Mouse (Mus musculus) adrenal gland, adult 18-20 months (tissue): ENCODE results near the gene Smarca4. TPM values are rescaled to one million over a fixed set of nuclear protein-coding genes. Genes with fewer than 3 reads are reported as not detected.
A peak's percentile ranks its signal among the peaks of the same experiment; 100 is the strongest.
"Not testable (repeated sequence)": the region's sequence is repeated elsewhere in the genome, so short reads cannot be mapped to it uniquely, and the experiment has no call there.

Experiments
- DNase-seq, 2 experiments: peaks; one replicate each; pipeline ENCODE4 v3.0.0; 2021 to 2022; ENCODE audit warnings: low spot score in 2 of 2
- total RNA-seq, 2 experiments: library from RNA; stranded (reverse); gene quantifications; 1 replicate in 1 of 2; 2 replicates in 1 of 2; pipeline ENCODE4 v1.2.3; 2021

Smarca4 gene
- total RNA-seq, 2 experiments from 2014 or later, result 63.3 to 81.0 TPM

DNA sequence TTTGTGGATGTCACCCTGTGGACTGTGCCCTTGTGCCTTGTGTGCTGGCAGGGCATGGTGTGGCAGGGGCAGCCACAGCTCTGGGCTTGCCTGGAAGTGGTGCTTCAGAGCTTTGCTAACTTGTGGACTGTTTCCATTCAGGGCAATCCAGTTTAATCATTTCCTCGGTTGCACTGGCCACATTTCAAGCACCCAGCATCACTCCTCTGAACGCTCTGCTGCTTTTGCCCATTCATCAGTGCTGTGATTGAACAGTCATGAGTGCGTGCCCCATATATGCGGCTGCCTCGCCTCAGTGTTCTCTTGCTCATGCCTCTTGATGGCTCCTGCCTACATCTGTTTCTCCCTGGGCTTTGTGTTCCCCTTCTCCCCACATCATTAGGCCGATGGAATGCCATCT lies 31.8 kb downstream of the Smarca4 start:
- no peak for DNase-seq

- DNase-seq, result no peak
These were observed 36.3 kb downstream of the Smarca4 start for GRCm38 (mm10) chr9:21652263-21652662.

GRCm38 (mm10) chr9:21653253-21653652 lies 37.3 kb downstream of the Smarca4 start:
- DNase-seq, result no peak

DNA sequence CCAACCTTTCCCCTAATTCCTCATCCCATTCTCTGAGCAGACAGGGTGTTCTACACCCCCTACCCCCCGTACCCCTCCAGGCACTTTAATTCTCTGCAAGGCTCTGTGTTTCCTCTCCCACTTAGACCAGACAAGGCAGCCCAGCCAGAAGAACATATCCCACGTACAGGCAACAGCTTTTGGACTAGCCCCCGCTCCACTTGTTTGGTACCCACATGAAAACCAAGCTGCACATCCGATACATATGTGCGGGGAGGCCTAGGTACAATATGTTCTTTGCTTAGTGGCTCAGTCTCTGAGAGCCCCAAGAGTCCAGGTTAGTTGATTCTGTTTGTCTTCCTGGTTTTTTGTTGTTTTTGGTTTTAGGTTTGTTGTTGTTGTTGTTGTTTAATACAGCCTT lies 46.1 kb downstream of the Smarca4 start:
- DNase-seq, result no peak

DNA sequence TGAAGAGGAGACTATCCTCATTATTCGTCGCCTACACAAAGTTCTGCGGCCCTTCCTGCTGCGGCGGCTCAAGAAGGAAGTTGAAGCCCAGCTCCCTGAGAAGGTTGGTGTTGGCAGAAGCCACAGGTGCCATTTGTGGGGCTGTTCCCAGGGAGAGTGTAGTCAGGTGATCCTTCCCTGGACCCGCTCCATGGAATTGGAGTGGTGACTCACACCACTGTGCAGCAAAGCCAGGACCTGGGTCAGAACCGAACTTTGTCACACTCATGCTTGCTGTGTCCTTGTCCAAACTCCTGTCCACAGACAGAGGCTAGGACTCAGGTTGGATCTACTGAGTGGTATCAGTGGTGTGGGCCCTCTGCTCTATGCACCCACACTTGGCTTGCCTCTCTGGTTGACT lies 53.0 kb downstream of the Smarca4 start:
- peak in 1 of 2 experiments; percentile 22 for DNase-seq

- DNase-seq, result no peak
These were observed 54.4 kb downstream of the Smarca4 start for GRCm38 (mm10) chr9:21670354-21670753.

DNA sequence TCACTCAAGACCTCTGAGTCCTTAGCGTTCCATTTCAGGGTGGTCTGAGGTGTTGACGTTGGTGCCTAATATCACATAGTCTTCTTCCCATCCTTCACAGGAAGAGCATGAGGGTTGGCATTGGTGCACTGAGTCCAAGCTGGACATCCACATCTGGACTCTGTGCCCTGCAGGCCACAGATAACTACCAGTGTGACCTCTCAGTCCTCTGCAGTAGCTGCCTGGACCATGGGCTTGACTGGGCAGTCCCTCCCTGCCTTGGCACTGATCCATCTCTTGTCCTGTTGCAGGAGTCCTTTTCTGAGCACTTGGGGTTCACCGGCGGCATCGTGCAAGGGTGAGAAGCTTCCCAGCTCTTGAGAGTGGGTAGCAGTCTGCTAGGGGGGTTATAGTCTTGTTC lies 55.8 kb downstream of the Smarca4 start:
- DNase-seq, result no peak

- no peak for DNase-seq
These were observed 61.7 kb downstream of the Smarca4 start for GRCm38 (mm10) chr9:21677706-21678105.

DNA sequence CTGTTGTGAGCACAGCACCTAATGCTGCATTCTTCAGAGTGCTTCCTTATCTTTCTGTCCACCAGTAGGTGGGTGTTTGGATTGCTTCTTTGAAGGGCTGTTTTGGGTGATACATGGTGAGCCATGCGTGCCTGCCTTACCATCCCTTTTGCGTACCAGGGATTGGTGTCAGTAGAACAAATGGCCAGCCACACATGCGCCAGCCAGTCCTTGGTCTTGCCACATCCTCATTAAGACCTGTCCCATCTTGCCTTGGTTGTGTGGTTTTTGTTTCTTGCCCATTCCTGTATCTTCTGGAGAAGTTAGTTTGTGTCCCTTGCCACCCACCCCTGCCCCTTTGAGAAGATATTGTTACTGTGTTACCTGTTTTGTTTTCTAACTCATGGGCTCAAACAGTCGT lies 64.5 kb downstream of the Smarca4 start:
- no peak for DNase-seq

GRCm38 (mm10) chr9:21682827-21683226 lies 66.9 kb downstream of the Smarca4 start:
- DNase-seq, result no peak

DNA sequence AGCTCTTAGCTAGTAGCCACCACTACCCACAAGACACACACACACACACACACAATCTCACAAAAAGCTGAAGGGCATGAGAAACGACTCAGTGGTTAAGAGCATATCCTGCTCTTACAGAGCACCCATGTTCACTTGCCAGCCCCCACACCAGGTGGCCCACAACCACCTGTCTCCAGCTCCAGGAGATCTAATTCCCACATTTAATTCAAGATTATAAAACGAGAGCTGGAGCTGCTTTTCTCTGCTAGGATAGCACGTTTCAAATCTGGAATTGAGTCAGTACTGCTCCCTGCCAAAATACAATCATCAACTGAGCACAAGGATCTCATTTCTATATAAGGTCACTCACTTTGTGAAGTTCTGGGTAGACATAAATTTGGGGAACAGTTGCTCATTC lies 67.9 kb downstream of the Smarca4 start:
- no peak for DNase-seq

DNA sequence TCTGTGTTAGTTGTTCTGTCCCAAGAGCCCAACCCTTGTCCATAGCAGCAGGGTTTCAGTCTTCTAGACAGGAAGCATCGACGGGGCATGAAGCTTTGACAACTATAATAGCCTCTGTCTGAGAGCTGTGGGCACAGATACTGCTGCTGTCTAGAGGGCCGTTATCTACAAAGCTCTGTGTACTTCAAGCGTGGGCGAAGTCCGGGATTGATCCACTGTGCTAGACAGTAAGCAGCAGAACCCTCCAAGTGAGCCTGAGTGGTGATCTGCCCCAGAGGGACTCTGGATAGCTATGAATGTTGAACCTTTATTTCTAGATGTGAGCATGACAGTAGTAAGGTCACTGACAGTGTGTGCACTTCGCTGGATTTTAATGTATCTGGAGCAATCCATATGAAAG lies 72.6 kb downstream of the Smarca4 start:
- no peak for DNase-seq

DNA sequence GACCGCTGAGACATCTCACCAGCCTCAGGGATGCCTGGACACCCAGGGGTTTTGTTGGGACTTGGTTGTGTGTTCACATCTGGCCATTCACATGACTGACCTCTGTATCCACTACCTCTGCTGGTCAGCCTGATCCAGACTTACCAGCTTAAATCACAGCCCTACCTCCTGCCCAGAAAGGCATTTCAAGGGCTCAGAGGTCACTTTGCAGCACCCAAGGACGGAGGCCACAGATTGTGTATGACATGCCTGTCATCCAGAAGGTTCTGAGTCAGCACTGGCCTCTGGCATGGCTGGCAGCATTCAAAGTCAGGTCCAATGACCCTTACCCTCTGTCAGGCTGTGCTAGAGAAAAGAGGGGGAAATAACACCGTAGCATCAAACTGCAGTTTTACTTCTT lies 74.1 kb downstream of the Smarca4 start:
- peak in 1 of 2 experiments; percentile 22 for DNase-seq

DNA sequence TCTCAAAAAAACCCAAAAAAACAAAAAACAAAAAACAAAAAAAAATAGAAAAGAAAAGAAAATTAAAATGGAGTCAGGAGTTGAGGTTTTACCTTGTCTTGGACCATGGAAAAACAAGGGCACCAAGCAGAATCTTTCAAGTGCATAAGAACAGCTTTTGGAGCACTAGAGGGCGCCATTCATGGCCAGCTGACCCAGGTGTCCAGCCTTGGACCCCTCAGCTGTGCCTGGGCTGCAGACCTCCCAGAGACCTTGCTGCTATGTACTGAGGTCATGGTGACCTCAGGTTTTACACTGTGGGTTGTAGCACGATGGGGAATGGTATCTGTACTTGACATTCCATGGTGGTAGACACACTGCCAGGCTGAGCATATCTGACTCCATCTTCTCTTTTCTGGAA lies 75.9 kb downstream of the Smarca4 start:
- peak in 1 of 2 experiments; percentile 32 for DNase-seq

DNA sequence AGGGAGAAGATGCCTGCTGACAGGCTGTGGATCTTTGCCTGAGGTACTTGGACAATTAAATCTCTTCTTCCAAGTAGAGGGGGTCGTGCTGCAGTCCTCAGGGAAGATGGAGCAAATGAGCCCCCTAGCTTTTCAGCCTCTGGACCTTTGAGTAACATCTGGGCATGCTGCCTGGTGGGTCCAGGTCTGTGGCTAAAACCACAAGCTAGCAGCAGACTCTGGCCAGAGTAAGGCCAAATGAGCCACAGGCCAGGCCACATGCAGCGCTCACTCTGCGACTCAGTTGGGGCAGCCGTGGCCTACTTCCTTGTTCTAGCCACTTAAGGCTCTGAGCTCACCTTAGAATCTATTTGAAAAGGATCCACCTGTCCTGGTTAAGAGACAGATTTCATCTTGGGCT lies 76.5 kb downstream of the Smarca4 start:
- no peak for DNase-seq

GRCm38 (mm10) chr9:21694071-21694470 lies 78.1 kb downstream of the Smarca4 start:
- DNase-seq, result no peak

- no peak for DNase-seq
These were observed 79.3 kb downstream of the Smarca4 start for GRCm38 (mm10) chr9:21695229-21695792.

DNA sequence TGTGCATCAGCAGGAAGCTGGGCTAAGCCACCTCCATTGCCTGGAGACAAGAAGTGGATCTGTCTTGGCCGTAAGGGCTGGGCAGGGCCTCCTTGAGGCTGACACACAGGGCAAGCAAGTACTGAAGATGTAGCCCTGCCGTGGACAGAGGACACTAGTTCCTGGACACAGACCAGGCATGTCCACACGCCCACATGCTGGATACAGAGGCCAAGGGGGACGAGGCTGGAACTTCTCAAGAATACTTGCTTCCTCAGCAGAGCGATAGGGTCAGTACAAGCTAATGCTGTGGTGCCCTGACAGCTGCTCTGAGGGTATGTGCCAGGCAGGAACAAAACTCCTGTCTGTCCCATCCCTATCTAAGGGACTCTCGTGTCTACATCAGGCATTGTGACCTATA lies 81.2 kb downstream of the Smarca4 start:
- DNase-seq, result no peak

DNA sequence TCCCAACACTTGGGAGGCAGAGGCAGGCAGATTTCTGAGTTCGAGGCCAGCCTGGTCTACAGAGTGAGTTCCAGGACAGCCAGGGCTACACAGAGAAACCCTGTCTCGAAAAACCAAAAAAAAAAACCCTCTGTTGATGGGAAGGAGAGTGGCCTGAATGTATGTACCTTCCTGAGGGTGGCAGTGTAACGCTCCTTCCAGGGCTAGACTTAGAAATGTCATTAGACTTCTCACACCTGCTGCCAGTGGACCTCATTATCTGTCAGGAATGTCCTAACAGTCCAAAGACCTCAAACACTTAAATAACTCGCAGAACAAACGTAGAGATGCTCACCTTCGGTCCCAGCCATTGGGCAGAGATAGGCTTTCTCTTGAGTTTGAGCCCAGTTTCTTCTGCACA lies 83.3 kb downstream of the Smarca4 start:
- not testable (repeated sequence) for DNase-seq

- no peak for DNase-seq
These were observed 85.1 kb downstream of the Smarca4 start for GRCm38 (mm10) chr9:21701091-21701490.

DNA sequence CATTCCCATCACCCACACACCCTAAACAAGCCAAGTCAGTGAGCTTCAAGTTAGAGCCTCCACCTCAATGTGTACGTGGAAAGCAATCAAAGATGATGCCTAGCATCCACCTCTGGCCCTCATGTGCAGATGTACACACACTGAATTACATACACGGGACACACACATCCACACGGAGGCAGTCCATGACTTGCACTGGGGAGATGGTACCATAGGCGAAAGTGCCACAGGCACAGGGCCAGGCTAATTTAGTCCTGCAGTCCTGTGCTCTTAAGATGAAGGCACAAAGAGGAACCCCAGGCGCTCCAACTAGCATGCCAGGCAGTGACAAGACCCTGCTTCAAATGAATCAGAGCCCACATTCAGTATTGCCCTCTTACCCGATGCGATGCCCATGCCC lies 87.5 kb downstream of the Smarca4 start:
- DNase-seq, result no peak

DNA sequence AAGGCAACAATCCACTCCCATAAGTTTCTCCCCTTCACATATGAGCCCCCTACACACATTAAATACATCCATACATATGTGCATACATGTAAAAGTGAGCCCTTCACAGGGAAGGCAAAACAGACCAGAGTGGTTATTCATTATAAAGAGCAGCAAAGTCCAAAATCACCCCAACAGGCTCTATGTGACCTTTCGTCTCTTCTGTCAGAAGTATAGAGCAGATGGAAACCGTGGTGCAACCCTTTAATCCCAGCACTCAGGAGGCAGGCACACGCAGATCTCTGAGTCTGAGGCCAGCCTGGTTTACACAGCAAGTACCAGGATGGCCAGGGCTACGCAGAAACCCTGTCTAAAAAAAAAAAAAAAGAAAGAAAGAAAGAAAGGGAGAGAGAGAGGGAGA lies 90.1 kb downstream of the Smarca4 start:
- DNase-seq, result no peak

DNA sequence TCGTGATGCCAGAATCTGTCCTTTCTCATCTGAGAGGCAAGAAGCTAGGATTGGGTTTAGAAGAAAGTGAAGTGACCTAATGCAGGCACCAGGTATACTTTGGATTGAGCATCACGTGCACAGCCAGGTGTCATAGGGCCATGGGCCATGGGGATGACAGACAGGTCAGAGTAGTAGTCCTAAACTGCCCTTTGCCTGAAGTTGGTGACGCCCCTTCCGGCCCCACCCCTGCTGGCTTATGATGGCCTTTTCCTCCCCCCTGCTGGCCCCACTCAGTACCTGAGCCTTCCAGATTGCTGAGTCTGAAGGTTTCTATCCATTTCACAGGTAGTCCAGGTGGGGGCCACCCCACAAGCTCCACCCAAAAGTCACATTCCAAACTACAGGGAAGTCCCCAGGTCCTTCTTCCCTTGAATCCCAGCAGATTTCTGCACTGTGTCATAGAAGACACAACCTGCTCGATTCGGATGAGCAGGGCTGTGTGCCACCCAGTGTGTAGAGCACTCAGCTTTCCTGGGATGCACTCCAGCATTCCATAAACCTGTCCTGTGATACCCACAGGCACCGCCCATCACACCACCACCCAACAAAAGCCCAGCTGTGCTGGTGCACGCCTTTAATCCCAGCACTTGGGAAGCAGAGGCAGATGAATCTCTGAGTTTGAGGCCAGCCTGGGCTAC lies 90.8 kb downstream of the Smarca4 start:
- DNase-seq, result no peak
